Mouse (Mus musculus) olfactory bulb, adult 2 months (tissue): ENCODE data around the gene Catsperz. TPM values are rescaled to one million over a fixed set of nuclear protein-coding genes. Genes with fewer than 3 reads are reported as not detected.
A peak's percentile ranks its signal among the peaks of the same experiment; 100 is the strongest.

ENCODE experiments used
- H3K27ac ChIP-seq: fragments of 200-500 bp; 2 replicates; pipeline ENCODE4 v1.5.1; 2012; ENCODE audit warnings: low read depth, low read length; ENCODE audit not compliant: insufficient read depth
- H3K4me1 ChIP-seq: fragments of 200-500 bp; 2 replicates; pipeline ENCODE4 v1.6.1; 2012; ENCODE audit warnings: low read length; ENCODE audit not compliant: control insufficient read depth, insufficient read depth
- H3K4me3 ChIP-seq: fragments of 200-500 bp; 2 replicates; pipeline ENCODE4 v1.5.1; 2012; ENCODE audit warnings: mild to moderate bottlenecking, low read depth, low read length, moderate library complexity; ENCODE audit not compliant: insufficient read depth
- CTCF ChIP-seq: fragments of 200-500 bp; IDR thresholded peaks from 2 replicates; pipeline ENCODE4 v1.5.1; 2012; ENCODE audit warnings: low read depth, mild to moderate bottlenecking, low read length, moderate library complexity; ENCODE audit not compliant: insufficient read depth
- POLR2A ChIP-seq: fragments of 200-500 bp; IDR thresholded peaks from 2 replicates; pipeline ENCODE4 v1.6.1; 2012; ENCODE audit warnings: mild to moderate bottlenecking, low read depth, low read length, moderate library complexity; ENCODE audit not compliant: insufficient read depth
- WGBS: fragments of 180-500 bp; shearing (Covaris S2); methylation state at CpG from one replicate; pipeline ENCODE4 v1.1.7; 2018; 5-methylcytosine and 5-hydroxymethylcytosine counted together
- polyA plus RNA-seq: library from polyadenylated mRNA; stranded (reverse); fragments of >200 nt; gene quantifications from 2 replicates; pipeline ENCODE4 v1.2.4, GENCODE M21; 2012; ENCODE audit warnings: low replicate concordance; ENCODE audit not compliant: missing spikeins, insufficient read depth, insufficient read length

Catsperz gene
- polyA plus RNA-seq, 1 experiment = not detected

DNA sequence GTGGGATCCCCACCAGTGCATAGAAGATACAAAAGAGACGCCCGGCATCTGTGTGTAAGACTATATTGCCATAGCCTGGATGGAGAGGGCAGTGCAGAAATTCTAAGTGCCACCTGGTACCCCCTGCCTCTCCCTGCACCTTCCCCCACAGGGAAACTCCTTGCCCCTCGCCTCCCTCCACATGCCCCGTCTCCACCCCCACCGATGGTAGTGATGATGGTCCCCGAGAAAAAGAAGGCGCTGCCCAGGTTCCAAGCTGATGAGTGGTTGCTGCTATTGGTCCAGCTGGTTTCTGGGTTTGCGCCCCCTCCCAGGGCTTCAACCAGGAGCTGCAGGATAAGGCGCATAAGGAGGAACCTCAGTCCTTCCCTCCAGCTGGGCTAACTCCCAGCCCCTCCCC is 2.9 kb upstream of the Catsperz start:
- no peak for TF ChIP-seq POLR2A
- TF ChIP-seq CTCF = no peak
- Histone ChIP-seq H3K27ac (no peak overlapping the region), H3K4me1 (peaks cover 38% of the 10 kb centered on the region), H3K4me3 (no peak overlapping the region)
- 13% methylated on average over 9 of the region's 9 CpGs for WGBS

DNA sequence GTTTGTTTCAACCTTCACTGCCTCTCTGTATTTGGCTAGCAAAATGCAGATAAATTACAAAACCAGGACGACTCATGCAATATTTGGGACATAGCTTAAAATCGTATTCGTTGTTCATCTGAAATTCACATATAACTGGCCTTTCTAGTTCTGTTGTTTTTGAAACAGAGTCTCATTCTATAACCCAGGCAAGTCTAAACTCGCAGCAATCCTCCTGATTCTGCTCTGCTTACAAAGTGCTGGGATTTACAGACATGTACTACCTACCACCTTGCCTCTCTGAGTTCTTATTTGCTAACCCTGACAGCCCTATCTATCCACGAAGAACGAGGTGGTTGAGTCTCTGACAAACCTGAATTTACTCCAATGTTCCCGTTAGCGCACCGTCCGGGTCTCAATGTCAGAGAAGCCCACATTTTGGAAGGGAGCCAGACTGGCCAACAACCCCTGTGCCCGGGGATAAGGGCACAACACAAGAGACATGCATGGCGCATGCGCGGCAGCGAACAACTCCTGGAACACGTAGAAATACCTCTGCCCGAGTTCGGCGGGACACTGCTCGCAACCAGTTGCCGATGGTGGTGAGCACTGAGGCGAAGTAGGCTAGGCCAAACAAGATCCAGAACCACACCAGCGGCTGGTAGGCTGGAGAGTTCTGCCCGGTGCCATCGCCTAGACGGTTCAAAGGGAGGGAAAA is 1.5 kb upstream of the Catsperz start:
- WGBS = 34% methylated on average over 26 of the region's 26 CpGs
- Histone ChIP-seq H3K4me3 (no peak overlapping the region), H3K27ac (no peak overlapping the region), H3K4me1 (peaks cover 37% of the 10 kb centered on the region)
- no peak for TF ChIP-seq CTCF

DNA sequence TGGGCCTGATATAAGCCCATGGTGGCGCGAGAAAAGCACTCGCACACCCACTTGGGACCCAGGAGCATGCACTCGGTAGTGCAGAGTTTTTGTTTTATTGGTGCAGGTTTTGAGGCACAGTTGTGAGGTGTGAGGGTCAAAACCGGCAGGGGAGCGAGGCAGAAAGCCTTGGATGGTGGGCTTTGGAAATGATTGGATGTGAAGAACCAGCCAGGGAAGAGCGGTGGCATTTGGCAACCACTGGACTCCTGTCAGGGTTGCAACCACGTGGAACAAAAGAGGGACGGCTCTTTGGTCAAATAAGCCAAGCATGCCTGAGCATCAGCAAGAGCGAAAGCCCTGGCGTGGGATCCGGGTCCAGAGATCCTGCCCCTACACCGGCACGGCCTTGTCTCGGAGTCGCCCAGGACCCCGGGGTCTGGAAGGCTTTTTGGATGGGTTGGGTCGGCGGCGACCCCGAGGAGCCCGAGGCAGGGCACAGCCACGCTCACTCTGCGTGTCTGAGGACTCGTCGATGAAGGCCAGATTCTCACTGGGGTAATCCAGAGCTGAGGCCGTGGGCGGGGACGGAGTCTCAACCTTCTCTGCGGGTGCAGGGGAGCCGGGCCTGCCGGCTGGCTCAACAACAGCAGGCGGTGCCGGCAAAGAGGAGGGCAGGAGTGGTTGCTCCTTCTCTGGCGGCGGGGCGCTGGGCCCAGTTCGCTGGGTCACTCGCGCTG is 590 bp upstream of the Catsperz start:
- Histone ChIP-seq H3K4me3 (no peak overlapping the region), H3K4me1 (peaks cover 33% of the 10 kb centered on the region), H3K27ac (no peak overlapping the region)
- WGBS = 32% methylated on average over 40 of the region's 40 CpGs
- TF ChIP-seq CTCF = no peak
- TF ChIP-seq POLR2A = no peak

DNA sequence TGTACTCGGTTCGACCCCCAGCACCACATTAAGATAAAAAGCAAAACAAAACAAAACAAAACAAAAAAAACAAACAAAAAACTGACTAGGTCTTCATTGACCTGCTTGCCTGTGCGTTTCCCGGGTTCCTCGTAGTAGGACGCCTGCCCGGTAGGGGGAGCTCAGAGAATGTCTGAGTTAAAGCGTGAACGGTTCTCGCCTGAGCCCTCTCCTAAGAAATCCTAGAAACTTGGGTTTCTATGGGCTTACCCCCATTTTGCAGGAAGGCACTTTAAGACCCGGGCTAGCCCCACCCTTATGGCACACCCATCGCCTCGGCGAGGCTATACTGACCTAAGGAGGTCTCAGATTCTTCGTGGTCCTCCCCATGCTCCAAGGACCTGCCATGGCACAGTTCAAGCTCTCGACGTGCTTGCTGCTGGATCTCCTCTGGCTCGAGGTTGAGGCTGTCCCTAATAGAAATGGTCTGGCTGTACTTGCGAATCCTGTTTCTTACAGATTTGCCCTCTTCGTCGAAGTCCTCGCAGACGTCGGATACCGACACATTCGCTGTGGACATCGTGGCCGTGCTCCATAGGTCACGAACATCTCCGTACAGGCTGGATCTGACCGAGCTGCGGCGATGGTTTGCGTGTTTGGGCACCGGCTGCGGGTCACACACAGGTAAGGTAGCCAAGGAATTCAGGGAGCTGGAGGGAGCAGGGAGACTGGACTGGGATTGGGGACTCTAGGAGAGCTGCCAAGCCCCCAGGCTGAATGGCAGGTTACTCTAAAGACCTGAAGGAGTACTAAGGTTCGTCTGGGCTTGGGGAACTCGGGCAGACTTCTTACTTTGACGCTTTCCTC is 496 bp downstream of the Catsperz start:
- TF ChIP-seq POLR2A = no peak
- peak; percentile 35; the same call in 1 of the 2 replicates for TF ChIP-seq CTCF
- WGBS = 5% methylated on average over 39 of the region's 39 CpGs
- H3K4me3 ChIP-seq = peak overlapping the region; percentile 2

DNA sequence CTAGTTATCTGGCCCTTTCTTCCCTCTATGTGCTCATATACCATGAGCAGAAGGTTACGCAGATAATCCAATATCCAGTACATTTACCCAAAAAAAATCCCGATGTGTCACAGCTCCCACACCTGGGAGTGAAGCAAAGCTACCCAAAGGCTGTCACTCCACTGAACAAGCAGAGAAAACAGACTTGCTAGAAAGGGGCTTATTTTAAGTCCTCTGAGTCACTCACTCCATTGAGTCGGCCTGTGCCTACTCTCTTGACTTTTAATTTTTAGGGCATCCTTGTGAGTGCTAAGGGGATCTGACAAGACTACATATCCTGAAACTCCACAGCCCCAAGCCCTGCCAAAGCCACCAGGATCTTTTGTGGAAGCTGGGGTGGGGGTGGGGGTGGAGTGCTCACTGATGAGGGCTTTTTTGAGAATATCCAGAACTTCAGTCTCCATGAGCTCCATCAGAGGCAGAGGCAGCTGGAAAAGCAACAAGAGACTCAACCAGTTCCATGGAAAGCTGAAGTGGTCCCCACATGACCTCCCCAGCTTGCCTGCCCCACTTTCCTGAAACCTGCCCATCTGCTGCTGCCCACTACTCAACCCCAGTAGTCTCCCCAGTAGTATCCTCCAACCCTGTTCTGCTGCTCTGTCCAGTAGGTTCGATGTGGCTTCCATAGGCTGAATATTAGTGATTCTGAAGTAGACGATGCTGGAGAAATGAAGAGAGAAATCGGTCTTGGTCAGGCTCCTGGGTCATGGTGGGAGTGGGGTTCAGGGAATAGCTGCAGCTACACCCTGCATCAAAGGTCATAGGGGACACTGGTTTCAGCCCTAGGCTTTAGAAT is 2.1 kb downstream of the Catsperz start:
- 52% methylated on average over 6 of the region's 6 CpGs for WGBS
- TF ChIP-seq POLR2A = no peak
- no peak for TF ChIP-seq CTCF
- H3K4me1 ChIP-seq = peaks cover 42% of the 10 kb centered on the region
- peak overlapping the region; percentile 81; the same call in 1 of the 2 replicates for H3K4me3 ChIP-seq
- peak overlapping the region; percentile 99 for H3K27ac ChIP-seq

More for the DNA sequence above, 496 bp downstream of the Catsperz start:
- no peak overlapping the region for H3K27ac ChIP-seq
- peaks cover 42% of the 10 kb centered on the region for H3K4me1 ChIP-seq

DNA sequence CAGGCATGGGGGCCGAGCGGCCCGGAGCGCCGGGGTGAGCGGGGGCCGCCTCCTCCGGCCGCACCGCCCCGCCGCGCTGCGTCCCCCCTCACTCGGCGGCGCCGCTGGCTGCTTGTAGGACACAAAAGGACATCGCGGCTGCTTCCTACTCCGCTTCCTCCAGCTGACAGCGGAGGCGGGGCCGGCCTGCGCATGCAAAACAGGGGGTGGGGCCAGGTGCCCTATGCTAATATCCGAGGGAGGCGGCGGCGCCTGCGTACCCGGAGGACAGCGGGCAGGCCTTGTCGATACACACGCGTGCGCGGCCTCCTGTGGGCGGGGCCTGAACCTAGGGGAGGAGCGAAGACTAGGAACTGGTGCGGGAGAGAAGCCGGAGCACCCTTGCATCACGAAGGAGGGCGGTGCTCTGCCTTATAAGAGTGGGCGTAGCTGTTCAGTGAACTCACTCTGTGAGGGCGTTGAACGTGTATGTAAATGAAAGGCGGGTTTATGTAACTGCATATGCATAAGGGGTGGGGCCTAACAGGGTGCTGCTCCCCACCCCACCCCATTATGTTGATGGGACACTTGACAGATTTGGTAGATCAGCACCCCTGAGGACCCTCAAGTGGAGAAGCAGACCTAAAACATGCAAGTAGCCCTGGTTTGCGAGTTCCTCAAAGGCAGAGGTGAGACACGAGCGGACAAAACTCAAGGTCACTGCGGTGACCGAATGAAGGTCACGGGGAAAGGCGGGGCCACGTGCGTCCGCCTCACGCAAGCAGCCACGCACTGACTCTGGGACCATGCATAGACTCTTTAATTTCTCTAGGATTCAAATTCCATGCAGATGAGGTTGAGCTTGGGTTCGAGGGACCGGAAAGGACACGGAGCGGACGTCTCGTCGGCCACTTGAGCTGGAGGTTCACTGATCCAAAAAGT is 3.3 kb downstream of the Catsperz start, which contains the start of gene Esrra:
Esrra (minus strand) TSS at position 167 of the 921 bp plus-strand sequence.
- H3K4me1 ChIP-seq = peaks cover 40% of the 10 kb centered on the region
- H3K4me3 ChIP-seq = peak within 1 kb of the TSS; percentile 81
- under 1% methylated on average over 66 of the region's 66 CpGs for WGBS
- 0 out of 2 replicates have a peak, but pooled peaks have one; percentile 4 for TF ChIP-seq CTCF
- peak; percentile 91 for TF ChIP-seq POLR2A
- H3K27ac ChIP-seq = peak within 1 kb of the TSS; percentile 99

DNA sequence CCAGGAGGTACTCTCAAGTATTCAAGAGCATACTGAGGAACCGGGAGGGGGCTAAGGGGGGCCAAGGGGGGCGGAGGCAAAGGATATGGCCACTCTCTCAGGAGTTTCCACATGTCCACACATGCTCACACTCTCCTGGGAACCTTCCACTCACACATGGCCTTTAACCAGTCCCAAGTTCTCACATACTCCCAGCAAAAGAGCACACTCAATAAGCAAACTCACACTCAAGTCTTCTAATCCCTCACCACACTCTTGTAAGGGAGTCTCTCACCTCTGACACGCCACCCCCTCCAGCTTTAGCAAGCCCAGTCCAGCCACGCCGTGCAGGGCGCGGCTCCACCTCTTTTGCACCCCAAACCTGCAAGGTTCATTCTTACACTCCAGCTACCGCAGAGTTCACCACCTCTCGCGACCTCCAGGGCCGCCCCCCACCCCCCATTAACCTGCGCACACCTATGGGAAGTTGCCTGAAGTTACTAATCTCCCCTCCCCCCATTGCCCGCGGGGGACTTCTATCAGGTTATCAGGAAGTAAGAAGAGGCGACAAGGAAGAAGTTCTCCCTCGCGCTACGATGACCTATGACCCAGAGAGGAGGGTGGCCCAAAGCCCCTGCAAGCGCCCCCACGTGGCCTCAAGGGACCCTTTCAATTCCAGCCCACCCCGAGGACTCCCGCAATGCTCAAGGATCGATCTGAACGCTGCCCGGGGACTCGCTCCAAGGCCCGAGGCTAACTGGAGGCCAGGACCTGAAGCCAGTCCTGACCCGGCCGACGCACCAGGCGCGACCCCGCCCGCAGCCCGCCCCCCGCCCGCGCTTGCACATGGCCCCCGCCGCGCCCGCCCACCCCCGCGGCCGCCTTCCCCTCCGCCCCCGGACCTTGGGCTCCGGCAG is 4.2 kb downstream of the Catsperz start:
- Histone ChIP-seq H3K27ac (peak overlapping the region; percentile 67; the same call in 1 of the 2 replicates), H3K4me3 (peak overlapping the region; percentile 81), H3K4me1 (peaks cover 41% of the 10 kb centered on the region)
- TF ChIP-seq POLR2A = peak; percentile 5; the same call in 1 of the 2 replicates
- TF ChIP-seq CTCF = no peak
- WGBS = 2% methylated on average over 41 of the region's 48 CpGs
